Mouse (Mus musculus) neural tube, embryonic 14.5 days (tissue): ENCODE results near the gene Khdc4. TPM values are rescaled to one million over a fixed set of nuclear protein-coding genes. Genes with fewer than 3 reads are reported as not detected.

Source experiments
- ATAC-seq: fragments of 200-750 bp; cut with Nextera tagmentation; 2 replicates; pipeline ENCODE4 v1.8.0; 2017; ENCODE audit warnings: low read depth, mild to moderate bottlenecking, moderate TSS enrichment, moderate library complexity
- H3K27ac ChIP-seq: fragments of 300-500 bp; sonication (generic); 2 replicates; pipeline ENCODE4 v1.5.1; 2014; ENCODE audit warnings: low read depth, mild to moderate bottlenecking, control low read depth, low read length, moderate library complexity, mixed read lengths
- H3K27me3 ChIP-seq: fragments of 300-500 bp; sonication (generic); 2 replicates; pipeline ENCODE4 v1.6.1; 2014; ENCODE audit warnings: low read length; ENCODE audit not compliant: control insufficient read depth, insufficient read depth
- H3K36me3 ChIP-seq: fragments of 300-500 bp; sonication (generic); 2 replicates; pipeline ENCODE4 v1.6.1; 2014; ENCODE audit warnings: low read length, mixed read lengths; ENCODE audit not compliant: control insufficient read depth, insufficient read depth
- H3K4me1 ChIP-seq: fragments of 300-500 bp; sonication (generic); 2 replicates; pipeline ENCODE4 v1.6.1; 2014; ENCODE audit warnings: low read length; ENCODE audit not compliant: control insufficient read depth, insufficient read depth
- H3K4me2 ChIP-seq: fragments of 300-500 bp; sonication (generic); 2 replicates; pipeline ENCODE4 v1.6.1; 2014; ENCODE audit warnings: mild to moderate bottlenecking, low read depth, low read length, control low read depth
- H3K4me3 ChIP-seq: fragments of 300-500 bp; sonication (generic); 2 replicates; pipeline ENCODE4 v1.5.1; 2014; ENCODE audit warnings: low read depth, low read length, control low read depth, mixed read lengths
- H3K9ac ChIP-seq: fragments of 300-500 bp; sonication (generic); replicated peaks from 2 replicates; pipeline ENCODE4 v1.6.1; 2014; ENCODE audit warnings: low read depth, mild to moderate bottlenecking, control low read depth, low read length, mixed read lengths
- H3K9me3 ChIP-seq: fragments of 300-500 bp; sonication (generic); 2 replicates; pipeline ENCODE4 v1.6.1; 2016; ENCODE audit warnings: low read length; ENCODE audit not compliant: control insufficient read depth
- WGBS: fragments of 180-500 bp; shearing (Covaris S2); extraction: QIAGEN DNeasy Blood & Tissue Kit; methylation state at CpG from one replicate; pipeline ENCODE4 v1.1.7; 2014; 5-methylcytosine and 5-hydroxymethylcytosine counted together
- polyA plus RNA-seq: library from polyadenylated mRNA; unstranded; fragments of >200 nt; fragmentation: Nextera tagmentation; extraction: Ambion mirVana; gene quantifications from 2 replicates; pipeline ENCODE4 v1.2.1, GENCODE M21; 2014

Khdc4 gene
- polyA plus RNA-seq, 1 experiment from 2014 or later = 86.4 TPM

GRCm38 (mm10) chr3:88738641-88739040 is 53.0 kb downstream of the Khdc4 start:
- Histone ChIP-seq H3K4me1 (no peaks in the 10 kb centered on the region), H3K27me3 (no peaks in the 10 kb centered on the region), H3K9me3 (no peaks in the 10 kb centered on the region), H3K27ac (no peak overlapping the region), H3K36me3 (peaks cover 5% of the 10 kb centered on the region; the same call in 1 of the 2 replicates), H3K9ac (no peak overlapping the region), H3K4me3 (no peak overlapping the region), H3K4me2 (no peak overlapping the region)
- 62% methylated on average over 3 of the region's 3 CpGs for WGBS
- ATAC-seq = no peak

- no peaks in the 10 kb centered on the region for H3K27me3 ChIP-seq
- 96% methylated on average over 3 of the region's 3 CpGs for WGBS
- no peaks in the 10 kb centered on the region for H3K9me3 ChIP-seq
- H3K4me1 ChIP-seq = no peaks in the 10 kb centered on the region
- H3K27ac ChIP-seq = no peak overlapping the region
- H3K36me3 ChIP-seq = peaks cover 5% of the 10 kb centered on the region; the same call in 1 of the 2 replicates
- H3K4me2 ChIP-seq = no peak overlapping the region
- H3K4me3 ChIP-seq = no peak overlapping the region
- no peak for ATAC-seq
- H3K9ac ChIP-seq = no peak overlapping the region
Observed at GRCm38 (mm10) chr3:88740147-88740546, 54.5 kb downstream of the Khdc4 start.

- H3K4me1 ChIP-seq = no peaks in the 10 kb centered on the region
- ATAC-seq = no peak
- no peak overlapping the region for H3K4me3 ChIP-seq
- H3K9me3 ChIP-seq = no peaks in the 10 kb centered on the region; the same call in 1 of the 2 replicates
- WGBS = 94% methylated on average over 9 of the region's 9 CpGs
- no peak overlapping the region for H3K9ac ChIP-seq
- H3K27me3 ChIP-seq = no peaks in the 10 kb centered on the region
- no peak overlapping the region for H3K27ac ChIP-seq
- peaks cover 37% of the 10 kb centered on the region for H3K36me3 ChIP-seq
- H3K4me2 ChIP-seq = no peak overlapping the region
Observed at GRCm38 (mm10) chr3:88745534-88745933, 59.9 kb downstream of the Khdc4 start.

- 98% methylated on average over 14 of the region's 15 CpGs for WGBS
- no peak overlapping the region for H3K9ac ChIP-seq
- no peak overlapping the region for H3K27ac ChIP-seq
- no peaks in the 10 kb centered on the region for H3K27me3 ChIP-seq
- H3K4me3 ChIP-seq = no peak overlapping the region
- no peaks in the 10 kb centered on the region; the same call in 1 of the 2 replicates for H3K9me3 ChIP-seq
- ATAC-seq = no peak
- peaks cover 42% of the 10 kb centered on the region for H3K36me3 ChIP-seq
- H3K4me2 ChIP-seq = no peak overlapping the region
- H3K4me1 ChIP-seq = no peaks in the 10 kb centered on the region
Observed at GRCm38 (mm10) chr3:88746139-88746870, 60.7 kb downstream of the Khdc4 start.

- peaks cover 47% of the 10 kb centered on the region for H3K36me3 ChIP-seq
- ATAC-seq = no peak
Observed at GRCm38 (mm10) chr3:88746871-88747231, 61.2 kb downstream of the Khdc4 start.

GRCm38 (mm10) chr3:88754283-88754682 is 68.7 kb downstream of the Khdc4 start:
- 83% methylated on average over 4 of the region's 4 CpGs for WGBS
- H3K4me1 ChIP-seq = peaks cover 37% of the 10 kb centered on the region
- peaks cover 49% of the 10 kb centered on the region for H3K36me3 ChIP-seq
- H3K9me3 ChIP-seq = no peaks in the 10 kb centered on the region
- H3K4me2 ChIP-seq = no peak overlapping the region
- no peak overlapping the region for H3K27ac ChIP-seq
- H3K4me3 ChIP-seq = no peak overlapping the region
- no peak overlapping the region for H3K9ac ChIP-seq
- ATAC-seq = no peak
- H3K27me3 ChIP-seq = no peaks in the 10 kb centered on the region

More at GRCm38 (mm10) chr3:88746871-88747231, 61.2 kb downstream of the Khdc4 start:
- H3K4me3 ChIP-seq = no peak overlapping the region
- H3K4me2 ChIP-seq = no peak overlapping the region
- no peaks in the 10 kb centered on the region for H3K27me3 ChIP-seq
- H3K27ac ChIP-seq = no peak overlapping the region
- no peaks in the 10 kb centered on the region for H3K4me1 ChIP-seq
- 86% methylated on average over 4 of the region's 4 CpGs for WGBS
- no peaks in the 10 kb centered on the region; the same call in 1 of the 2 replicates for H3K9me3 ChIP-seq
- H3K9ac ChIP-seq = no peak overlapping the region

GRCm38 (mm10) chr3:88755541-88755940 is 69.9 kb downstream of the Khdc4 start:
- H3K4me1 ChIP-seq = peaks cover 37% of the 10 kb centered on the region
- 66% methylated on average over 3 of the region's 3 CpGs for WGBS

GRCm38 (mm10) chr3:88756276-88756675 is 70.7 kb downstream of the Khdc4 start:
- Histone ChIP-seq H3K9ac (0 out of 2 replicates have a peak overlapping the region, but pooled peaks have one; percentile 5), H3K4me2 (peak overlapping the region; percentile 19; the same call in 1 of the 2 replicates), H3K9me3 (no peaks in the 10 kb centered on the region), H3K27me3 (no peaks in the 10 kb centered on the region), H3K4me3 (no peak overlapping the region), H3K27ac (peak overlapping the region; percentile 83), H3K36me3 (peaks cover 51% of the 10 kb centered on the region), H3K4me1 (peaks cover 37% of the 10 kb centered on the region)
- WGBS = 12% methylated on average over 4 of the region's 4 CpGs
- ATAC-seq = peak; percentile 67

More at GRCm38 (mm10) chr3:88755541-88755940, 69.9 kb downstream of the Khdc4 start:
- peak overlapping the region; percentile 83; the same call in 1 of the 2 replicates for H3K27ac ChIP-seq
- no peak overlapping the region for H3K9ac ChIP-seq
- H3K36me3 ChIP-seq = peaks cover 50% of the 10 kb centered on the region
- H3K9me3 ChIP-seq = no peaks in the 10 kb centered on the region
- no peak for ATAC-seq
- no peaks in the 10 kb centered on the region for H3K27me3 ChIP-seq
- no peak overlapping the region for H3K4me2 ChIP-seq
- H3K4me3 ChIP-seq = no peak overlapping the region

GRCm38 (mm10) chr3:88758045-88758500 is 72.5 kb downstream of the Khdc4 start:
- ATAC-seq = peak; percentile 86
- H3K9me3 ChIP-seq = no peaks in the 10 kb centered on the region
- no peak overlapping the region for H3K4me3 ChIP-seq
- peak overlapping the region; percentile 12; the same call in 1 of the 2 replicates for H3K9ac ChIP-seq
- peaks cover 51% of the 10 kb centered on the region for H3K36me3 ChIP-seq
- 6% methylated on average over 5 of the region's 5 CpGs for WGBS
- peak overlapping the region; percentile 23; the same call in 1 of the 2 replicates for H3K4me2 ChIP-seq
- H3K4me1 ChIP-seq = peaks cover 41% of the 10 kb centered on the region
- no peaks in the 10 kb centered on the region for H3K27me3 ChIP-seq
- peak overlapping the region; percentile 83 for H3K27ac ChIP-seq
